Mouse (Mus musculus) Patski (cell line): ENCODE data around the gene Tada2b. TPM values are rescaled to one million over a fixed set of nuclear protein-coding genes. Genes with fewer than 3 reads are reported as not detected.
A peak's percentile ranks its signal among the peaks of the same experiment; 100 is the strongest.

ENCODE experiments used
- ATAC-seq: fragments of 100-300 bp; one replicate; pipeline ENCODE4 v1.8.0; 2021
- CTCF ChIA-PET: fragments of 350-600 bp; sonication (Branson Sonifier 250); formaldehyde crosslinking; loops from one replicate; lab custom pipeline; 2022; ENCODE audit warnings: inconsistent platforms; lab: Charles Lee
- POLR2A ChIA-PET: fragments of 350-600 bp; sonication (Branson Sonifier 250); formaldehyde crosslinking; loops from one replicate; lab custom pipeline; 2022; ENCODE audit warnings: antibody characterized with exemption, inconsistent platforms; lab: Charles Lee
- DNase-seq: peaks from one replicate; pipeline ENCODE4 v3.0.0-alpha.2; 2011; ENCODE audit warnings: low read depth, low spot score
- H3K27me3 ChIP-seq: fragments of 371-371 bp; one replicate; pipeline ENCODE4 v1.5.1; 2021
- CTCF ChIP-seq: fragments of 100-300 bp; IDR thresholded peaks from one replicate; pipeline ENCODE4 v1.5.1; 2021
- in situ Hi-C: fragments of 300-500 bp; cut with MboI; formaldehyde crosslinking; loops from 3 replicates; pipeline ENCODE4 v1.11.1; 2018; ENCODE audit warnings: low pct_unique_long_range_greater_than_20kb, mixed read lengths
- polyA plus RNA-seq: library from polyadenylated mRNA; unstranded; gene quantifications from one replicate; pipeline ENCODE4 v1.2.3, GENCODE M21; 2021

The Tada2b gene
- polyA plus RNA-seq: 27.2 TPM

- CTCF ChIA-PET: interaction anchor here (1.5 to 14.3 kb wide), 3 partner anchors 12 to 21 kb away, joined by 5 to 114 read pairs (median 69); partner anchors contain the start of gene Grpel1
- POLR2A ChIA-PET: interaction anchor here (0.6 to 1.8 kb wide), 2 partner anchors 19 to 82 kb away, joined by 7 to 8 read pairs; partner anchors contain the start of gene Grpel1
- ATAC-seq (peak; percentile 94), DNase-seq (peak; percentile 96)
- in situ Hi-C loops: loop anchor here (25.0 kb wide), 1 partner anchor 853 kb away; the partner anchor contains the start of genes Evc and Evc2
- TF ChIP-seq CTCF: no peak
- H3K27me3 ChIP-seq: no peaks in the 10 kb centered on the region
These were observed at the start of gene Tada2b, which contains the start of gene Ccdc96 for GRCm38 (mm10) chr5:36484171-36484990. Gene Tada2b (minus strand): TSS chr5:36484285. Gene Ccdc96 (plus strand): TSS chr5:36484588.

GRCm38 (mm10) chr5:36530129-36530751 lies 46.2 kb upstream of the Tada2b start:
- TF ChIP-seq CTCF: no peak
- in situ Hi-C loops: loop anchor here (5.0 kb wide), 1 partner anchor 212 kb away; no protein-coding TSS in a partner anchor
- CTCF ChIA-PET: interaction anchor here (0.7 to 1.8 kb wide), 7 partner anchors 10 to 217 kb away, joined by 3 to 7 read pairs (median 4); no protein-coding TSS in a partner anchor
- DNase-seq: peak; percentile 79
- no peaks in the 10 kb centered on the region for H3K27me3 ChIP-seq
- ATAC-seq: peak; percentile 86
- POLR2A ChIA-PET: interaction anchor here (1.6 kb wide), 1 partner anchor 52 kb away, joined by 3 read pairs; no protein-coding TSS in a partner anchor

GRCm38 (mm10) chr5:36529698-36530097 lies 45.6 kb upstream of the Tada2b start:
- in situ Hi-C loops: loop anchor here (5.0 kb wide), 2 partner anchors 53 to 213 kb away; no protein-coding TSS in a partner anchor
- no peak for TF ChIP-seq CTCF

GRCm38 (mm10) chr5:36526921-36527320 lies 42.8 kb upstream of the Tada2b start:
- ChIA-PET CTCF (no interaction called here), POLR2A (no interaction called here)
- no peak for TF ChIP-seq CTCF
- no peak for DNase-seq
- ATAC-seq: no peak
- no peaks in the 10 kb centered on the region for H3K27me3 ChIP-seq
- in situ Hi-C loops: loop anchor here (5.0 kb wide), 1 partner anchor 55 kb away; no protein-coding TSS in a partner anchor

More at GRCm38 (mm10) chr5:36529698-36530097, 45.6 kb upstream of the Tada2b start:
- no peak for ATAC-seq
- no peak for DNase-seq
- CTCF ChIA-PET: interaction anchor here (1.0 to 1.8 kb wide), 6 partner anchors 11 to 218 kb away, joined by 3 to 7 read pairs (median 4); no protein-coding TSS in a partner anchor
- H3K27me3 ChIP-seq: no peaks in the 10 kb centered on the region
- POLR2A ChIA-PET: interaction anchor here (1.6 kb wide), 1 partner anchor 52 kb away, joined by 3 read pairs; no protein-coding TSS in a partner anchor

GRCm38 (mm10) chr5:36526274-36526673 lies 42.2 kb upstream of the Tada2b start:
- in situ Hi-C loops: loop anchor here (5.0 kb wide), 1 partner anchor 56 kb away; no protein-coding TSS in a partner anchor
- TF ChIP-seq CTCF: no peak
- POLR2A ChIA-PET: no interaction called here
- no peaks in the 10 kb centered on the region for H3K27me3 ChIP-seq
- no peak for DNase-seq
- no peak for ATAC-seq
- CTCF ChIA-PET: no interaction called here

- ATAC-seq: no peak
- no peak for TF ChIP-seq CTCF
- in situ Hi-C loops: loop anchor here (5.0 kb wide), 1 partner anchor 57 kb away; no protein-coding TSS in a partner anchor
- no peaks in the 10 kb centered on the region for H3K27me3 ChIP-seq
- ChIA-PET CTCF (interaction anchor here (0.9 to 1.4 kb wide), 5 partner anchors 9 to 215 kb away, joined by 3 to 4 read pairs (median 3); no protein-coding TSS in a partner anchor), POLR2A (interaction anchor here (0.5 kb wide), 1 partner anchor 86 kb away, joined by 4 read pairs; no protein-coding TSS in a partner anchor)
- peak; percentile 49 for DNase-seq
These were observed 41.1 kb upstream of the Tada2b start for GRCm38 (mm10) chr5:36525216-36525615.

GRCm38 (mm10) chr5:36523219-36523703 lies 39.2 kb upstream of the Tada2b start:
- ChIA-PET CTCF (interaction anchor here (0.8 to 1.6 kb wide), 11 partner anchors 13 to 216 kb away, joined by 3 to 5 read pairs (median 3); no protein-coding TSS in a partner anchor), POLR2A (interaction anchor here (1.2 kb wide), 1 partner anchor 59 kb away, joined by 5 read pairs; no protein-coding TSS in a partner anchor)
- ATAC-seq (peak; percentile 58), DNase-seq (peak; percentile 77)
- in situ Hi-C loops: no loop called here
- no peak for TF ChIP-seq CTCF
- H3K27me3 ChIP-seq: no peaks in the 10 kb centered on the region

GRCm38 (mm10) chr5:36522782-36523181 lies 38.7 kb upstream of the Tada2b start:
- ATAC-seq (no peak), DNase-seq (no peak)
- ChIA-PET CTCF (interaction anchor here (0.9 to 1.6 kb wide), 11 partner anchors 13 to 217 kb away, joined by 3 to 5 read pairs (median 4); no protein-coding TSS in a partner anchor), POLR2A (interaction anchor here (1.2 kb wide), 1 partner anchor 59 kb away, joined by 5 read pairs; no protein-coding TSS in a partner anchor)
- in situ Hi-C loops: no loop called here
- no peak for TF ChIP-seq CTCF
- H3K27me3 ChIP-seq: no peaks in the 10 kb centered on the region

- CTCF ChIA-PET: no interaction called here
- no peak for TF ChIP-seq CTCF
- ATAC-seq (no peak), DNase-seq (no peak)
- in situ Hi-C loops: no loop called here
- no peaks in the 10 kb centered on the region for H3K27me3 ChIP-seq
- POLR2A ChIA-PET: no interaction called here
These were observed 35.7 kb upstream of the Tada2b start for GRCm38 (mm10) chr5:36519751-36520150.
